Mouse (Mus musculus) c-Kit-negative CD71-positive TER-119-positive erythroid progenitor cells, embryonic 14.5 days (primary cell): ENCODE results near the gene 4930568D16Rik.
A peak's percentile ranks its signal among the peaks of the same experiment; 100 is the strongest.

ENCODE experiments used
- DNase-seq: peaks from one replicate; pipeline ENCODE4 v3.0.0-alpha.2; 2013; ENCODE audit warnings: low read depth, low spot score

4930568D16Rik gene

GRCm38 (mm10) chr2:35367629-35368028 is at the start of gene 4930568D16Rik:
Gene 4930568D16Rik (minus strand): TSS chr2:35367729.
- DNase-seq = no peak

DNA sequence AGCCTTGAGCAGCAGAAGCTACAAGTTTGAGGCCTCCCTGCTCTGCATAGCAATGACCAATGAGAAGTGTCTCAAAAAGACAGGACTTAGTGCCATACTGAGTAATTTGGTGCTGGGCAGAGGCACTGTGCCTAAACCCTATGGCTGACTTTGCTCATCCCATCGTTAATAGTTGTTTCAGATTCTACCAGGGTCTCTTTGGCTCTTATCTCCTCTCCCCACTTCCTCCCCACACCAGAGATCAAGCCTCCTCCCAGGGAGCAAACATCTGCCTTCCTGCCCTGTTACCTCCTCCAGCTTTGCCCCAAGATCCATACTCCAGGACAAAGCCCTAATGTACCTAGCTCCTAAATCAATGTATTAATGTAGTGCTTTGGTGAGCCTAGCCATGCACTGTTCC is 49.7 kb upstream of the 4930568D16Rik start:
- DNase-seq = no peak

DNA sequence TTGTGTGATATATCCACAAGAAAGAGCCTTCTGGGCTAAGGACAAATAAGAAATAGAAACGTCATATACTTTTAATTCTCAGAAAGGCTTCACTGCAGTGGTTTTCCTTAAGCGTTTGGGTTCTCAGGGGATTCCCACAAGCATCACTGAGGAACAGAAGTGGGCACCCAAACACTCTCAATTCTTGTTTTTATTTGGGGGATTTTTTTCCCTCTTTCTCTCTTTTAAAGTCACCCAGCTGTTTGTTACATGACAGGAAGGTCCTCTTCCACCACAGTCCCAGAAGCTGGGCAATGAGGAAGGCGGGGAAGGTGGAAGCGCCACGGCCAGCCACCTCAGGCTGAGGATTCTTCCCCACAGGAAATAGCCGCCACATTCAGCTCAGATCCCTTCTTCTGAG is 48.9 kb upstream of the 4930568D16Rik start:
- DNase-seq = no peak

DNA sequence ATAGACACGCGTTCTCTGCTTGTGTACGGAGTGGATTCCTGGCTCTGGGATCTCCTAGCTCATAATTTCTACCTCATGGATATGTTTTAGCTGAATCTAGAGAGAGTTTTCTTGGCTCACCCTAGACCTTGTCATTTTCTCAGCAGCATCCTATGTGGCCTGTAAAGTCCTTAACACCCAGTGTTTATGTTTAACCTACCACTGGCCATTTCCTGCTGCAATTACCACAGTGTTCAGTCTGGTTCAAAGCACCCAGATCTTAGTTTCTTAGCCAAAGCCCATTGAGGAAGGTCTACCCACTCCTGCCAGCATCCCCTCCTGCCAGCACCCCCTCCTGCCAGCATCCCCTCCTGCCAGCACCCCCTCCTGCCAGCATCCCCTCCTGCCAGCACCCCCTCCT is 45.3 kb upstream of the 4930568D16Rik start:
- no peak for DNase-seq

GRCm38 (mm10) chr2:35412246-35412645 is 44.7 kb upstream of the 4930568D16Rik start:
- DNase-seq = no peak

- no peak for DNase-seq
Measured at GRCm38 (mm10) chr2:35411640-35412190, 44.2 kb upstream of the 4930568D16Rik start.

DNA sequence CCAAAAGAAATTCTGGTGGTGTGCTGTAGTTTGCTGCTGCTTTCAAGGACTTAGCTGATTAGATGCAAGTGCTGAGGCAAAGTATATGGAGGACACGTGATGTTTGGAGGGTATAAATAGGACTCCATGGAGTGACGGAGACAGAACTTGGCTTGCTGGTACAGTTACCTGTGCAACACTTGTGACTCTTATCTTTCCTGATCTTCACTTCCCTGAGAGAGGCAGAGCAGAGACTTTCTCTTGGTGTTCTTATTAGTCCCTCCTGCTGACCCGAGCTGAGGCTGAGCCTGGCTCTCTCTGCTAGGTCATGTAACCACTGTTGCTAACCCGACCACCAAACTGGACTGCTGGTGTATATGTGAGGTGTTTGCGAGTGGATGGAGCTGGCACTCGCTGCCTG is 41.9 kb upstream of the 4930568D16Rik start:
- DNase-seq = no peak

DNA sequence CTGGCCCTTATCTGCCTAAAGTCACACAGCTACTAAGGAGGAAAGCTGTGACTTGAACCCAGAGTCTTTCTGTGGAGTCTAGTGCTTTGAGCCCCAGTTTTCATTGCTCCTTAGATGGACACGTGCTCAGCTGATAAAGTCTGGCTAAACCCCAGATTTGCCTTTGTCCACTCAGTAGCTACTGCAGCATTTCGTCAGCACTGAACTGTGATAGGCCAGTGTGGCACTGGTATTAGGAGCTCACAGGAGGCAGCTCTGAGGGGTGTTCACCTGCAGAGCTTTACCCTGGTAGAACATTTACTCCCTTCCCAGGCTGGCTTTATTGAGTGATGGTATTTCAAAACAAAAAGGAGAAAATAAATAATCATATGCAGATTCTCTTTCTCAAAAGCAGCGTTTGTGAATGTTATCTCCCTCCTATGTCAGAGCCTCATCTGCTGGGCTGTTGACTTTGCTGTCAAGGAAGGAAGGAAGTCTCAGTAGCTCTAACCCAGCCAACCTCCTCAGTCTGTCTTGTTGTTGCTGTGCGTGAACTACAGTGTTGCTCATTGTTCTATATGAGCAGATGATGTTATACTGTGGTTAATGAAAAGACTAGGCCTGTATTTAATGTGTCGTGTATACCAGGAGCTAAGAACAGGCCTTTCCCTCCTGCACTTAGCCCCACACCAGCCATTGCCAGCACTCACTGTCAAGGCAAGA is 41.0 kb upstream of the 4930568D16Rik start:
- no peak for DNase-seq

GRCm38 (mm10) chr2:35407878-35408277 is 40.3 kb upstream of the 4930568D16Rik start:
- DNase-seq = no peak

DNA sequence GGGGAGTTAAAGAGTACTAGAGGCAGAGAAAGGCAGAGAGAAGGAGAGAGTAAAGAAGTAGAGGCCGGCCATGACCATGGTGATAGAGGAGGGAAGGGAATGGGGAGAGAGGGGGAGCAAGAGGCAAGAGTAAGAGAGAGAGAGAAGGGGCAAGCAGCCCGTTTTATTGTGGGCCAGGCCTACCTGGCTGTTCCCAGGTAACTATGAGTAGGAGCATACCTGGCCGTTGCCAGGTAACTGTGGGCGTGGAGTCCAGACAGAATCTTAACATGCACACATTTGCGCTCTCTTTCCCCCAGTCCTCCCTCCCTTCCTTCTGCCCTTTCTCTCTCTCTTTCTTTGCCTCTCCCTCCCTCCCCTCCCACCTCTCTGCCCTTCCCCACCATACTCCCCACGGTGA is 39.7 kb upstream of the 4930568D16Rik start:
- DNase-seq = no peak

GRCm38 (mm10) chr2:35406611-35407010 is 39.1 kb upstream of the 4930568D16Rik start:
- DNase-seq = no peak

DNA sequence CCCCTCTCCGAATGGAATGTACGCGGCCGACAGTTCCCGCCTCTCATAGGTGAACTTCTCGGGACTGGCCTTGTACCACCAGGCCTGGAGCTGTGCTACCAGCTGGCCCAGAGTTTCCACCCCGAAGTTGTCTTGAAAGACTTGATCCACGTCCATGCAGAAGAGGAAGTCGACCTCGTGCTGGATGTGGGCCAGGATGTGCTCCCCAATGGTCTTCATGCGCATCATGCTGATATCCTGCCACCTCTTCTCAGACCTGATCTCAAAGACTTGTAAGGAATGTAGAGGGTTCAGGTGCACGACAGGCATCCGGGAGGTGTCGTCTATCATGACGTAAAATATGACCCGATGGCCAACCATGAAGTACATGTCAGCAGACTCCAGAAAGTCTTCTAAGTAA is 34.9 kb upstream of the 4930568D16Rik start:
- DNase-seq = no peak

- DNase-seq = no peak
Measured at GRCm38 (mm10) chr2:35400739-35401138, 33.2 kb upstream of the 4930568D16Rik start.

DNA sequence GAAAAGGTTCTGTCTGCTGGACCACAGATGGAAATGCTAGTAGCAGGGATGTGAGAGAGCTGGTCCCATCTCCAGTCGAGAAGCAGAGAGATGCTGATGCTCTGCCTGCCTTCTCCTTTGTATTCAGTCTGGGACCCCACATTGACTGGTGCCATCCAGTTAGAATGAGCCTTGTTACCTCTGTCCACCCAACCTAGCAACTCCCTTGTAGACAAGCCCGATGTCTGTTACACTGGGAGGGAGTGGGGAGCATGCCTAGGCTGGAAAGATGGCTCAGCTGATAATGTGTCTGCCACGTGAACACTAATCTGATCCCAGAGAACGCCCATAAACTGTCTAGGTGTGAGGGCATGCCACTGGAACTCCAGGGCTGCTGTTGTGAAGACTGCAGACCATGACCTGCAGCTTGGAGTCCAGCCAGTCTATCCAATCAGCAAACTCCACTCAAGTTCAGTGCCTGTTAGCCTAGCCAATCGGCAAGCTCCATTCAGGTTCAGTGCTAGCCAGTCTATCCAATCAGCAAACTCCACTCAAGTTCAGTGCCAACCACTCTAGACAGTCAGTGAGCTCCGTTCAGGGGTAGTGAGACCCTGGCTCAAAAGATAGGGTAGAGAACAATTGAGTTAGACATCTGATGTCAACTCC is 30.8 kb upstream of the 4930568D16Rik start:
- DNase-seq = no peak

- DNase-seq = peak; percentile 44
Measured at GRCm38 (mm10) chr2:35397590-35398173, 30.2 kb upstream of the 4930568D16Rik start.

GRCm38 (mm10) chr2:35397096-35397495 is 29.6 kb upstream of the 4930568D16Rik start, which contains the start of gene 4930402F06Rik:
Gene 4930402F06Rik (minus strand): TSS chr2:35397175.
- no peak for DNase-seq

DNA sequence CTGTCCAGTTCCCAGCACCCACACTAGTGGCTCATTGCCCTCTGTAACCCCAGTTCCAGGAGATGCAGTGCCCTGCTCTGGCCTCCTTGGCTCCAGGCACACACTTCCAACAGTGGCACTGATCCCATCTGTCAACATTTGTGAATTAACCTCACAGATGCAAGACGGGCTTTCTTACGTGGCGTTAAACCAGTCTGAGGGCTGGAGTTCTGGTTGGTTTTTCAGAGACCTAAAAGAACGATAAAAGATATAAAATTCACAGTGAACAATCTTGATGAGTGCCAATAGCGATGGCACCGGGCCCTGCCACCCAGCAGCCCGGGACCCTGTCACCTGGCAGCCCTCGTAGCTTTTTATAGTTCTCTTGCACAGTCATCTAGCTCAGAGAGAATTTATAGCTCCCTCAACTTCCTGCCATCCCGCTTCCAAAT is 17.9 kb upstream of the 4930568D16Rik start:
- DNase-seq = no peak

DNA sequence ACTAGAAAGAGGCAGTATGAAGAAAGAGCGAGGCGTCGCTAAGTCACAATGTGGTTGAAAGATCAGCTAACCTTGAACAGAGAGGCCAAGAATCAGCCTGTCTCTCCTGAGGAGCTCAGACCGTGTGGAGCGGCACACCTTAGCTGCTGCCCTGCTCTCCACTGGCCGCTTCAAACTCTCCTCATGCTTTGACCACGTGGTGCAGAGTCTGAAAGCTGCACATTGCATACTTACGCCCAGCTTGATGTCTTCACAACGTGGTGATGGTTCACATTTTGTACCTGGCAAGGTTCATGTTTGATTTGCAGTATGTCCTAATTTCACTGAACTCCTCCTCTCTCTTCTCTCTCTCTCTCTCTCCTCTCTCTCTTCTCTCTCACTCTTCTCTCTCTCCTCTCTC is 11.8 kb upstream of the 4930568D16Rik start:
- no peak for DNase-seq

GRCm38 (mm10) chr2:35377600-35377999 is 10.1 kb upstream of the 4930568D16Rik start:
- no peak for DNase-seq

DNA sequence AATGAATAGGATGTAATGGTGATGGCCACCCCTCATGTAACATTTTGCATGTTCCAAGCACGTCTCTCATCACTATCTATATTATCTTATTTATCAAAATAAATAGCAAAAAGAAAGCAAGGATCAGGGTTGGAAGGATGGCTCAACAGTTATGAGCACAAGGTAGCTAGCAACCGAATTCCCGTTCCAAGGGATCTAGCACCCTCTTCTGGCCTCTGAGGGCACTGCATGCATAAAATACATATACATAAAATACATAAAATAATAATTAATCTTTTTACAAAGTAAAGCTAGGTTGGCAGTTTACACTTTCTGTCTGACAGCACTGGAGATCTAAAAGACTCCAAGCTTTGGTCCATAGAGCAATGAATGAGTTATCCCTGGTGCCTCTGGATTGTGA is 5.5 kb upstream of the 4930568D16Rik start:
- DNase-seq = peak; percentile 50

DNA sequence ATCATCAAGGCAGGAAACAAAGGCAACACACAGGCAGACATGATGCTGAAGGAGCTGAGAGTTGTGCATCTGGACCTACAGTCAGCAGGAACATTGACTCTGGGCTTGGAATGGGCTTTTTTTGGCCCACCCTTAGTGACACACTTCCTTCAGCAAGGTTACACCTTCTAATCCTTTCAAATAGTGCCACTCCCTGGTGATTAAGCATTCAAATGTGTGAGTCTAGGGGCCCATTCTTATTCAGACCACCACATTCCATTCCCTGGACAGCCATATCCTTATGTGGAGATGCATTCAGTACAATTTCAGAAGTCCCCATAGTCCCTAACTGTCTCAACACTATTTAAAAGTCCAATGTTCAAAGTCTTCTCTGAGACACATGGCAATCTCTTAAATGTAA is 3.2 kb upstream of the 4930568D16Rik start:
- no peak for DNase-seq

- DNase-seq = no peak
Measured at GRCm38 (mm10) chr2:35349184-35349583, 18.3 kb downstream of the 4930568D16Rik start.

- DNase-seq = no peak
Measured at GRCm38 (mm10) chr2:35345984-35346383, 21.5 kb downstream of the 4930568D16Rik start.
